Mouse (Mus musculus) mature B cell (primary cell): Measurements from ENCODE around the gene Eva1b.
"Not testable (repeated sequence)": the region's sequence is repeated elsewhere in the genome, so short reads cannot be mapped to it uniquely, and the experiment has no call there.

Experiments
- in situ Hi-C: fragments of 300-500 bp; cut with MboI; formaldehyde crosslinking; loops from 2 replicates; pipeline ENCODE4 v1.14.3; 2019

Gene Eva1b

GRCm38 (mm10) chr4:126155869-126156268 is 8.3 kb downstream of the Eva1b start:
- in situ Hi-C loops, result no loop called here

- in situ Hi-C loops, result no loop called here
These were observed 9.1 kb downstream of the Eva1b start for GRCm38 (mm10) chr4:126156617-126157016.

- in situ Hi-C loops, result no loop called here
These were observed 10.0 kb downstream of the Eva1b start for GRCm38 (mm10) chr4:126157562-126157961.

- in situ Hi-C loops, result no loop called here
These were observed 11.9 kb downstream of the Eva1b start for GRCm38 (mm10) chr4:126159455-126159854.

- in situ Hi-C loops, result no loop called here
These were observed 13.4 kb downstream of the Eva1b start for GRCm38 (mm10) chr4:126160981-126161380.

- in situ Hi-C loops, result no loop called here
These were observed 13.9 kb downstream of the Eva1b start for GRCm38 (mm10) chr4:126161456-126161855.

GRCm38 (mm10) chr4:126161986-126162385 is 14.4 kb downstream of the Eva1b start:
- in situ Hi-C loops, result no loop called here

- in situ Hi-C loops, result no loop called here
These were observed 15.1 kb downstream of the Eva1b start for GRCm38 (mm10) chr4:126162544-126163066.

GRCm38 (mm10) chr4:126163067-126163659 is 15.6 kb downstream of the Eva1b start, which contains the start of gene Sh3d21:
TSS of gene Sh3d21 (minus strand) at chr4:126163491.
- in situ Hi-C loops, result no loop called here

- in situ Hi-C loops, result no loop called here
These were observed 16.1 kb downstream of the Eva1b start for GRCm38 (mm10) chr4:126163685-126164084.

GRCm38 (mm10) chr4:126165092-126165491 is 17.5 kb downstream of the Eva1b start:
- in situ Hi-C loops, result not testable (repeated sequence)

- in situ Hi-C loops, result no loop called here
These were observed 18.5 kb downstream of the Eva1b start for GRCm38 (mm10) chr4:126166084-126166483.

- in situ Hi-C loops, result no loop called here
These were observed 21.3 kb downstream of the Eva1b start for GRCm38 (mm10) chr4:126168851-126169250.

- in situ Hi-C loops, result not testable (repeated sequence)
These were observed 23.2 kb downstream of the Eva1b start for GRCm38 (mm10) chr4:126170737-126171136.

GRCm38 (mm10) chr4:126173800-126174199 is 26.3 kb downstream of the Eva1b start:
- in situ Hi-C loops, result no loop called here

- in situ Hi-C loops, result not testable (repeated sequence)
These were observed 28.4 kb downstream of the Eva1b start for GRCm38 (mm10) chr4:126175980-126176379.

GRCm38 (mm10) chr4:126181170-126181957 is 33.8 kb downstream of the Eva1b start:
- in situ Hi-C loops, result no loop called here

- in situ Hi-C loops, result no loop called here
These were observed 35.5 kb downstream of the Eva1b start for GRCm38 (mm10) chr4:126183034-126183433.

GRCm38 (mm10) chr4:126187096-126187495 is 39.6 kb downstream of the Eva1b start:
- in situ Hi-C loops, result no loop called here

GRCm38 (mm10) chr4:126190636-126191035 is 43.1 kb downstream of the Eva1b start:
- in situ Hi-C loops, result no loop called here

- in situ Hi-C loops, result no loop called here
These were observed 46.7 kb downstream of the Eva1b start for GRCm38 (mm10) chr4:126194216-126194615.

GRCm38 (mm10) chr4:126194916-126195315 is 47.4 kb downstream of the Eva1b start:
- in situ Hi-C loops, result no loop called here

- in situ Hi-C loops, result no loop called here
These were observed 49.9 kb downstream of the Eva1b start for GRCm38 (mm10) chr4:126197485-126197884.
